Mouse (Mus musculus) 3134 (cell line): ENCODE data around the gene Trp53i11.

Source experiments
- DNase-seq: peaks from one replicate; pipeline ENCODE4 v3.0.0-alpha.2; 2011; ENCODE audit warnings: low spot score; ENCODE audit not compliant: insufficient read length; ENCODE audit errors: extremely low read depth

Trp53i11 gene

DNA sequence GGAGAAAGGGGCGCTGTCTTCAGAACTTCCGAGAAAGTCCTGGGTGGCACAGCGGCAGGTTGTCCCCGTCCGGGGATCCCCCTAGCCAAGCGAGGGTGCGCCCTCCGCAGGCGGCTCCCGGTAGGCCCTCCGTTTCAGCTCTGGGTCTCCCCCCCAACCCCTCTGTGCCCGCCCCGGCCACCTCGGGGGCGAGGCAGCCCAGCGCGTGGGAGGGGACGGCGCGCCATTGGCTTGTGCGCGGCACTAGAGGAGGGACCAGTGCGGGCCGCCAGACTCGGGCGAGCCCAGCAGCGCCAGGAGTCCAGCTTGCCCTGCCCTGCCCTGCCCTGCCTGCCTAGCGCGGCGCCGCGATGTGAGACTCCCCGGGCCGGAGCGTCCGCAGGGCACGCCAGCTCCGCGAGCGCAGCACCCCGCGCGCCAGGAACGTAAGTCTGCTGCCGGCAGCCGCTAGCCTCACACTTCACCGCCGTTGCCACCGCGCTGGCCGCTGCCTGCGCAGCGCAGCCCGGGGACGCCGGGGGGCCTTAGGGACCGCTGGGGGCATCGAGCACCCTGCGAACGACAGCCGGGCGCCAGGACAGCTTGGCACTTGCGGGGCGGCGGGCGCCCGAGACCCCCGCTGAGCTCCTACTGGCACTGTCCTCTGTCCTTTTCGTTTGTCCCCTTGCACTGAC lies at the start of gene Trp53i11:
Gene Trp53i11 (plus strand): TSS at position 226 of the 674 bp plus-strand sequence.
- no peak for DNase-seq

DNA sequence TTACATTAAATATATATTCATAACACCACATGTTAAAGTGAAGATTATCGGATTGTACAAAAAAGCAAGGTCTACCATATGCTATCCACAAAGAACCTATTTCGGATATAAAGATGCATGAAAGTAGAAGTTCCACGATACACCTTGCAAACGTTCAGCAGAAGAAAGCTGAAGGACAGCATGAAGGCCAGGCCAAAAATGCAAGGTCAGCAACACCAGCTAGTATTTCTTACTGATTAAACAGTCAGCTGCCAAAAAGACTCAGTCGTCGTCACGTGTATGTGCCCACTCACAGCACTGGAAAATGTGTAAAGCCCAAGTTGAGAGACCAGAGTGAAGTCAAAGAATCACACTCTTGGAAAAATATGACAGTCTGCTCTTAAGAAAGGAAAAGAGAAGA lies 47.9 kb upstream of the Trp53i11 start:
- no peak for DNase-seq

DNA sequence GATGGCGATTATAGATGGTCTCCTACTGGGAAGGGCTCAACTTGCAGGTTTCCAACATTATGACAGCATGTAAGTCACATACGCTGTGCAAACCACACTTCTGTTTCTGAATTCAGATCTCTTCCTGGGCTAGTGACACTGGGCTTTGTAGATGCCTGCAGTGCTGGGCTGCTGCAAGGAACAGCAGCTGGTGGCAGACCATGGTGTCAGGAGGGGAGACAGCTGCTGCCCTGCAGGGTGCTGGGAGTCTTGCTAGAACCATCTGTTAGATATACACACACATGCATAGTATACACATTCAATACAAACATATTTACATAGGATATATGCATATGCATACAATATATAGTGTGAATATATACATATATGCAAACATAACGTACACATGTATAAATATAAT lies 46.0 kb upstream of the Trp53i11 start:
- DNase-seq = no peak

DNA sequence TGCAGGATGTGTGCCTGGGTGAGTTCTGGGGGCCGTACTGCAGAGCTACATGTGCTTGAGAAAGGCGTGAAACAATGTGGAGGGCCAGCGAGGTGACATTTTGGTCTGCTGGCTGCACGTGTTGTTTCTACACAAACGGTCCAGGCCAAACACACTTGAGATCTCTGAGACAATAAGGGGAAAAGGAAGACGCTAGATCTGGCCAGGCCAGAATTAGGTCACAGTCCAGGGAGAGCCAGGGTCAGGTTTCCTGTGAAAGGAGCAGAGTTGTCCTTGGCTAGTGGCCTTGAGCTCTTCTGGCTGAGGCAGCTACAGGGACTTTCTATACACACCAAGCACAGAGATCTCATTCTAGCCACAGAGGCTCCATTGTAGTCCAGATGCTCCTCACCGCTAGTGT lies 44.7 kb upstream of the Trp53i11 start:
- DNase-seq = no peak

DNA sequence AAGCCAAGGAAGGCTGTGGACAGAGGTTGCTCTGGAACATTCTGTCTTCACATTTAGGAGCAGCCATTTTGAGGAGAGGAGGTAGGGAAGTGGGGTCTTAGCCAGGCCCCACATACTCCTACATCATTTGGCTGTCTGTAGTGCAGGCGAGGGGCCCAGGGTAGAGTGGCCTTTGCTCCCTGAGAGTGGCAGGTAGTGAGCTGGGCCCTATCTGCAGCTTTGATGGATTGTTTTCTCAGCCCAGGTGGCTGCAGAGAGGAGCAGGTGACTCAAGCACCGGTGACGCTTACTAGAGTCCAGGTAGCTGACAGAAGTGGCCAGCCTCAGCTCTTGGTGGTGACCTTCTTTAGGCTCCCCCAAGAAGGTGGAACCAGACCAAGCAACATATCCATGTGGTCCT lies 43.2 kb upstream of the Trp53i11 start:
- no peak for DNase-seq

DNA sequence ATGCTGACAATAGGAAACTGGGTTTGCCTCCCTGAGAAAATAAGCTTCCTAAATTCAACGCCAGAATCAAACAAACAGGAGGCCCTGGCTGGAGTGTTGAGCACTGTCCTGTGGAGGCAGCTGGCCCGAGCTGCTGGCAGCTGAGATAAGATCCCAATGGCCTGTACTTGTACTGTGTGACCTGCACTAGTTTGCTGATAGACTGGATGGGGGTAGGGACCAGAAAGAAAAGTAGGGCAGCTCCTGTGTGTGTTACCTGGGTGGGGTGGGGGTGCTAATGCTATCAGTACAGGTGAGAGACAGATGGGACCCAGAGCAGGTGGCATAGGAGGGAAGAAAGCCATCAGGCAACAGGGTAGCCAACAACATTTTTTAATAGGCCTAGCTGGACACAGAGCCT lies 37.3 kb upstream of the Trp53i11 start:
- DNase-seq = no peak

DNA sequence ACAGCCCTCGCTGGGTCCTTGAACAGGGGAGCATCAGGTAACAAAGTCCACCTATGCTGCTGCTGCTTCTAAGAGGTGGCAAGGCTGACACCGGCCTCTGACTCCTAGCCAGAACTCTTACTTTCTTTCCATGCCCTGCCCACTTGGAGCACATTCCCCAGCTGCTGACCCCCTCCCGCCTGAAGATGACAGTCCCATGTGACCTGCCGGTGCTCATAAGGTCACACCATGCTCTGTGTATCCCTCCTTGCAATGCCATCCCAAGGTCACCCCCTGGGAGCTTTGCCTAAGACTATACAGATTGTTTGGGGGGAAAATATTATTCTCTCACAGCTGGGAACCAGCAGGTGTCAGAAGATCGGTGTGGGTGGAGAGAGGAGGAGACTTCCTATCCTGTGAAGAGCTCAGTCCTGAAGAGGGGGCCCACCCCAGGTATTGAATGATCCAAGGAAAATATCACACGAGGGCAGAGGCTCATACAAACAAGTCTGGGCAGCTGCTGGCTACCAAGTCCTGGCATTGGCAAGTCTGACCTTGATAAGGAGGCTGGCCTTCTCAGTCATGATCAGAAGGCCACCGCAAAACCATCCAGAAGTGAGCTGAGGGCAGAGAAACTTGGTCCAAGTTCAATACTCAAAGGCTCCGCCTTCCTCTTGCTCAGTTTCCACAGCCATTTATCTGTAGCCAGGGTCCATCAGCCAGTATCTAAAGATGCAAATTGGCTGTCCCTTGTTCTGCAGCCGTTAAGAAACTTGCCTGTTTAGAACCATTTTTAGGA lies 36.5 kb upstream of the Trp53i11 start:
- DNase-seq = no peak

DNA sequence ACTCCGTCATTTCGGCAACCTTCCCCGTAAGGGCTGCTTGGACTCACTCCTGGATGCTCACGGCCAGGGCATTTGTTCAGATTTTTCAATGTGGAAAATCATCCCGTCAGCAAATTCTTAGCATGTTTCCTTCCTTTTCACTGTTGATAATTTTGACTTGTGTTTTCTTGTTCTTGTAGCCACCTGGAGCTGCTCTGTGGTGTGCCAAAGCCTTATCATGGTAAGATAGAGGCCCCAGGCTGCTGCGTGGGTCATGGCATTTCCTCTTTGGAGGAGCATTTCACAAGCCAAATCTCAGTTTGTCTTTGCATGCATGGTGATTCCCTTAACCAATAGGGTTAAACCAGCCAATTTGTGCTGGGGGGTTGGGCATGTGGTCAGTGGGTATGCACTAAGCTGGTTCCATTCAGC lies 35.2 kb upstream of the Trp53i11 start:
- no peak for DNase-seq

DNA sequence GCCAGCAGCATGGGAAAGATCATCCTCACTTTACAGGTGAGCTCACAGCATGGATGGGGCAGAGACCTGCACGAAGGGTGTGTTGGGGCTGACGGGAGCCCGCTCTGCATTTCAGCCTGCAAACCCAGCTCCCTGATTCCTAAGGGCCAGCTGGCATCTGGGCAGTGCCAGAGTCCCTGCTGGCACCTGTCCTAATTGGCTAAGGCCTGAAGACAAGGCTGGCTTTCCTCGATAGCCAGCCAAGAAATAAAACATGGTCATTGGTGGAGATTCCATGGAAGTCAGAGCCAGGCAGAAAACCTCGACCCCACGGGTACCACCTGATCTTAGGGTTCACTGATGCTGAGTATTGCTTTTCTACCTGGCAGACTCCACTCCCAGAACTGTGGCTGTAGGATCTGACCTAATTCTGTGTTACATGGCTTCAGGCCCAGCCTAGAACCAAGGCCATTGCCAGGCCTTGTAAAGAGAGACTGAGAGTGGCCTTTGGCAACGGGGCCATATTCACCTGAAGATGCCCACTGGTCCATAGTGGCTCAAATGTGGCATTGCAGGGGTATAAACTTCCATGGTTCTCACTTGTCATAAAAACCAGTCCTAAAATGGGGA lies 34.4 kb upstream of the Trp53i11 start:
- DNase-seq = no peak

DNA sequence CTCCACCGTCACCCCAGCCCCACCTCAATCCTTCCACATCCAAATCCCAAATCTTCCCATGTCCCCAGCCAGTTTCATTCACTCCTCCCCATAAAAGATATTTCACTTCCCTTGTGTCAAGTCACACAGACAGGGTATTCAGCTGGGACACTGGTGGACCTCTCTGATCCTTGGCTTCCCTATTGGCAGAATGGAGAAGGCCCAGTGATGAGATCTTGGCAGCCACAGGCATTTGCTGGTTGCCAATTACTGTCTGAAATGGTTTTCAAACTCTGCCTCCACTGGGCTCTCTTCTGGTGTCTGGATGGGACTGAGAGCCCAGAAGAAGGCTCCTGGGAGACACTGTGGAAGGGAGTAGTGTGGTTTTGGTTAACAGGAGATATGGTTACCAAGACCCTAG lies 33.5 kb upstream of the Trp53i11 start:
- DNase-seq = no peak

DNA sequence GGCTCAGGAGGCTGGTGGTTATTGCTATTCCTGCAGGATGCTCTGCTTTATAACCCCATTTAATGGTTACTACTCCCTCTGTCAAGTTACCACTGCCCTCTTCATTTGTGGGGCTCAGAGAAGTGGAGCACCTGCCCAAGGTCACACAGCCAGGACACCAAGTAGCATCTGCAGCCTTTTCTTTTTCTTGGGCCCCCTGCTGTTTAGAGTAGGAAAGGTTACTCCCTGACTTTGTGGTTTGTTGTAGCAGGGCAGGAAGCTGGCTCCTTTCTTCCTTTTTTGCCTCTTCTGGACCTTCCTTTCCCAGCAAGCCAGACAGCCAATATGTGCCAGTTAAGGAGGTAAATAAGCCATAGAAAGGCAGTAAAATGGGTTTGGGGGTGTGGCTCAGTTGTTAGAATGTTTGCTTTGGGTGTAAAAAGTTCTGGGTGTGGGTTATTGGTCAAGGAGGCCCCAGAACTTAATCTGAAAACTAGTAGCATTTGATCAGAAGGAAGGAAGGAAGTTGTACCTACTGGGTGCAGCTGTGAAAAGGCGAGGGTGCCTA lies 32.8 kb upstream of the Trp53i11 start:
- DNase-seq = no peak

DNA sequence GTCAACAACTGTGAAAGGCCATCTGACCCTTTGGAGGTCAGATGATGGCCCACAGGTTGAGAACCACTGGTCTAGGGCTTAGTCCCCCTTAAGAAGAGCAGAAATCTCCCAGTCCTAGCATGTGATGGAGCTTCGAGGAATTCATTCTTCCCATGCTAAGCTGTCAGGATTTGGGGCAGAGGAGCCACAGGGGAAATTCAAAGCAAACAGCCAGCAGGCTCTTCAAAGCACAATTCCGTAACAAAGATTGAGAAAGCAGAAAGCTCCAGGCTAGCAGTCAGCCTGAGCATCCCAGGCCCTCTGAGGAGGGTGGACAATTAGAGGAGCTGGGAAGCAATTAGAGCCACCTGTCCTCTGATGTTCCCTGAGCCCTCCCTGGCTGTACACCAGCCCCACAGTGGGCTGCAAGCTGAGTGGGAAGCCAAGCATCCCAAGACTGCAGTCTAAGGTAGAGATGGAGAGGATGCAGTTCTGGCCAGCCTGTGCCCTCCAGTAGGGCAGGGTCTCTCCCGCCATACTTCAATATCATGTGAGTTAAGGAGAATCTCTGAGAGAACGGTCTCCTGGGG lies 26.8 kb upstream of the Trp53i11 start:
- no peak for DNase-seq

DNA sequence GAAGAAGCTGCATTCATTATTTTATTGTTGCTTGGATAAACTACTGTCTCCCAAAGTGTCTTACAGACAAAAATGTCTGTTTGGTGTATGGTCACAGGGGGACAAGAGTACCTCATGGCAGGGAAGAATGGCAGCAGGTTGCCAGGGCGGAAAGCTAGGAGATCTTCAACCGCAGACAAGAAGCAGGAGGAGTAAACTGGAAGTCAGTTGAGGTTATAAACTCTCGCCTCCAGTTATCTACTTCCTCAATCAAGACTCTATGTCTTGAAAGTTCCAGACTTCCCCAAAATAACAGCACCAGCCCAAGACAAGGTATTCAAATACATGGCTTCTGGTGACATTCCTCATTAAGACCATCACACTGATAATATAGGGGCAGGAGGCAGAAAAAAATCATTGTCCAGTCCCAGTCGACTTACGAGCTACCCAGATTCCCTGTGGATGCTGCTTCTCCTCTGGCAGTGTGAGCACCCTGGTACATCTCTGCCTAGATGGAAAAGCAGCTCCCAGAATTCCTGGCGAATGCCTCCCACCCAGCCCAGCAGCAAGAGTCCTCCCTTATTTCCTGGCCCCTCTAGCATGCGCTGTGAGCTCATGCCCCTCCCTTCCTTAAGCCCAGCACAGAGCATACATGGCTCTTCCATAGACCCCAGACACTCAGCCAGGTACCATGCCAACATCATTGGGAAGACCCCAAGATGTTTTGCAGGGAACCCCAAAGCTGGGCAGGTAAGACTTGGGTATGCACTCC lies 25.3 kb upstream of the Trp53i11 start:
- no peak for DNase-seq

DNA sequence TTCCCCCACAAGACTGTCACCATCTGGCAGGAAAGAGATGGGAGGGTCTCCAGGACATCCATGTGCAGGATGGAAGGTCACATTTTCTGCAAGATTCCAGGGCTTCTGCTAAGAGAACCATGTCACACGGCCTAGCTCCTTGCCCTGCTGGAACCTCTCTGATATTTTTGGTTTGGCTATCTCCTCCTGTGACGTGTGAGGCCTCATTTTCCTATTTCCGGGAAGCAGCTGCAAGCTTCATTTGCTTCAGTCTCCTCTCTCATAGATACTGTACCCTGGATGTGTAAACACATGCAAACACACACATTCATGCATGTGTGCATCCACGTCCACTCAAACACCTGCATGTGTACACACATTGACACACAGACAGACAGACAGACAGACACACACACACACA lies 24.6 kb upstream of the Trp53i11 start:
- no peak for DNase-seq

DNA sequence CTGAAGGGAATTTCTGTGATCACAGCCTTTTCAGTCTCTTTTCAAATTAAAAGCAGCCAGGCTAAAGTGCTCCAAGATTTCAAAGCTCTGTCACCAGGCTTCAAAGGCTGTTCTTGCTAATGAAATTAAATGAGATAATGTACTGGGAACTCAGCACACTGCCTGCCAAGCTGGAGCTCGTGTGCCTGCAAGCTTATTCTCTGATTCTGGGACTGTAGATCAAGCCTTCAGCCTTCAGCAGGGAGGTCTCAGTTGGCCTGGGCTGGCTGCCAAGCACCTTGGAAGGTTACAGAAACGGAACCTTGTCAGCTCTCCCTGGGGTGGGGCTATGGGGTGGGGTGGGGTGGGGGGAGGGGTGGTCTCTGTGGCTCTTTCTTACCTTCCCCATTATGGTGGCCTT lies 24.0 kb upstream of the Trp53i11 start:
- DNase-seq = no peak

DNA sequence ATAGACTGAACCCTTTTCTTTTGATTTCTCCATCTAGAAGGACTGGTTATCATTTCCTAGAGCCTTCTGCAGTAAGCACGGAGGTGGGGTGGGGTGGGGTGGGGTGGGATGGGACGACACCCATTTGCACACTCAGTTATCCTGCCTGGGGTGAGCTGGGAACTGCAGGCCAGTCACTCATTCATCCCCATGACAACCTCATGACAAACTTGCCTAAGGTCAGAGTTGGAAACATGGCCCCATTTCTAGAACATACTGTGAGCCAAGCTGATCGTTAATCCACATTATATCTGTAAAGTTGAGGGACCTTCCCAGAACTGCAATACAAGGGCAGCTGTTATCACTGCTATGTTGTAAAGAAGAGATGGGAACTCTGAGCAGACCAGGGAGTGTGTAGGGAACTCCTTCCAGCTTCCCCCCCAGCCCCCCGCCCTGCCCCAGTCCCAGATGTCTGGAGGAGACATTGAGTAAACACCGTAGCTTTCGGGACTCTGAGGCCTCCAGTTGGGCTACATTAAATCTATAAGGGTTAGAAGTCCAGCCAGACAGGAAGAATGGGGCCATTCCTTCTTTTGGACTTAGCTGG lies 23.5 kb upstream of the Trp53i11 start:
- DNase-seq = no peak

DNA sequence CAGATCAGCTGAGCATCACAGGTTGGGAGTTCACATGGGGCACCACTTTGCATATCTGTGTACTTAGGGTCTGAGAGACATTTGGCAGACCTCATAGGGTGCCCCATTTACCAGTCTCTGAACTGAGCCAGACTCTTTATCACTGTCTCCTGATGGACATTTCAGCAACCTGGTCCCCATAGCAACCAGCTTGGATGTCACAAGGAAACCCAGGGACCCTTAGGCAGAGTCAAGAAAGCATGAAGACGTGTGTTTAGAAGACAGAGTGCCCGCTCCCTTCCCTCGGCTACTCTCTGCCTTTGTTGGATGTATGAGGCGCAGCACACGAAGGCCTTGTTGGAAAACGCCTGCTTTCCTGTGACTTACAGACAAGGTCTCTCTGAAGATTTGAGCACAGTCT lies 21.1 kb upstream of the Trp53i11 start:
- no peak for DNase-seq

DNA sequence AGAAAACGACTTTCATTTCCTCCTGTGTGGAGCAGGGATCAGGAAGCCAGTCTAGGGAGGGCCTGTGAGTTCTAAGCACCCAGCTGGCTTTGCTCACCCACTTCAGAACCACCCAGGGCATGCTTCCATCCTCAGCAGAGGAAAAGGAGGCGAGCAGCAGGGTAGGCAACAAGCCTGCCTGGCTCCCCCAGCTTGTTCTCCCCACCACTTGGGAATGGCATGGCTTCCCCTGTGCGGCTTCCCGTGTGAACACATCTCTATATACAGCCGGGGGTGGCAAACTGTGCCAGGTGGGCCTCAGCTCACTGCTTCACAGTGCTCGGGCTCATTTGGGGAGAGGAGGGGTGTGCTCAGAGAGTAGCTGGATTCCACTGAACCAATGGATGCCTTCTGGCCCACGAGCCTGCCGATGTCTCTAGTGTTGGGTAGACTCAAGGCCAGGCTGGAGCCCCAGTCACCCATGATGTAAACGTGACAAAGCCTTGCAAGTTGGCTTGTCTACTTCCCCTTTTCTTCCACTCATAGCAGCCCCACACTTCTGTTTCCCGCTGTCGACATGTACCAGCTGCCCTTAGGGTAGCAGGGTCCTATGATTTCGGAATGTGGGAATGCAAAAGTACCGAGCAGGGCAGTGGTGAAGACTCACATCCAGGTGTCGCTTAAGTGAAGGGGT lies 20.5 kb upstream of the Trp53i11 start:
- no peak for DNase-seq

DNA sequence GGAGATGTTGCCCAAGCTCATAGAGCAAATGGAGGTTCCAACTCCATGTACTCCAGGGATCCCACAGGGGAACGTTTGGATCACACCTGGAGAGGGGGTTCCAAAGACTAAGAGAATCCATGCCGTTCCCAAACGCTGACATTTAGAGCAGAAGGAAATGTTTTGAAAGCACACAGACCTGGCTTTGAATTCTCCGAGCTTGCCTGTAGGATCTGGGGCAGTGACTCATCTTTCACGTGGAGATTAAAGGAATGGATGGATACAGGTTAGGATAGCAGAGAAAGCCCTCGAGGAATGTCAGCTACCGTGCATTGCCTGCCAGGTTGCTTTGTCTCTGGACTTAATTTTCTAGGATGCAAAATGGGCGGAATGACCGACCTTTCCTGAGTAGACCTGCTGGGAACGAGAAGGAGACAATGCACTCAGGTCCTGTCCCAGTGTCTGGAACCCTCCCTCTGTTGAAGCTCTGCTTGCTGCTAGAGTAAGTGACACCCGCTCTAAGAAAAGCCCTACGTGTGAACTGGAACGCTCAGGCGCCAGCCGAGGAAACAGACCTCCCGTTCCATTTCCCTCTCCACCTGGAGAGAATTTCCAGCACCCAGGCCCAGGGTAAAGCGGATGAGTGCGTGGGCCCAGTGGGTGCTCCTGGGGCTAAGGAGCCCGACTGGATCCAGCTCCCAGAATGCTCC lies 17.0 kb upstream of the Trp53i11 start:
- DNase-seq = no peak
